Mouse (Mus musculus) gastrocnemius, postnatal 10 days (tissue): ENCODE measurements around the gene Mrpl22. TPM values are rescaled to one million over a fixed set of nuclear protein-coding genes. Genes with fewer than 3 reads are reported as not detected.
"Not testable (repeated sequence)": the region's sequence is repeated elsewhere in the genome, so short reads cannot be mapped to it uniquely, and the experiment has no call there.

Experiments used
- DNase-seq: peaks from one replicate; pipeline ENCODE4 v3.0.0; 2021; ENCODE audit warnings: mixed read lengths
- total RNA-seq, 2 experiments: library from RNA; stranded (reverse); gene quantifications; 2 replicates each; pipeline ENCODE4 v1.2.3; 2021

Gene Mrpl22
- total RNA-seq, 2 experiments from 2014 or later = 43.9 to 49.0 TPM

GRCm38 (mm10) chr11:58180756-58181155 is 9.3 kb downstream of the Mrpl22 start:
- no peak for DNase-seq

- DNase-seq = no peak
These were observed 12.1 kb downstream of the Mrpl22 start for GRCm38 (mm10) chr11:58183579-58183978.

- no peak for DNase-seq
These were observed 18.2 kb downstream of the Mrpl22 start for GRCm38 (mm10) chr11:58189675-58190074.

- no peak for DNase-seq
These were observed 21.9 kb downstream of the Mrpl22 start for GRCm38 (mm10) chr11:58193326-58193725.

- DNase-seq = no peak
These were observed 22.5 kb downstream of the Mrpl22 start for GRCm38 (mm10) chr11:58193860-58194520.

GRCm38 (mm10) chr11:58198663-58199062 is 27.2 kb downstream of the Mrpl22 start:
- no peak for DNase-seq

GRCm38 (mm10) chr11:58199229-58200037 is 28.0 kb downstream of the Mrpl22 start, which contains the start of the genes Igtp and Irgm2:
Gene Igtp (plus strand): TSS chr11:58199556.
Gene Irgm2 (plus strand): TSS chr11:58199618.
- peak; percentile 71 for DNase-seq

GRCm38 (mm10) chr11:58200226-58200625 is 28.8 kb downstream of the Mrpl22 start:
- no peak for DNase-seq

- DNase-seq = peak; percentile 49
These were observed 29.6 kb downstream of the Mrpl22 start for GRCm38 (mm10) chr11:58201052-58201451.

GRCm38 (mm10) chr11:58210321-58210886 is 38.9 kb downstream of the Mrpl22 start:
- no peak for DNase-seq

- DNase-seq = no peak
These were observed 39.7 kb downstream of the Mrpl22 start for GRCm38 (mm10) chr11:58211062-58211681.

- no peak for DNase-seq
These were observed 40.2 kb downstream of the Mrpl22 start for GRCm38 (mm10) chr11:58211682-58212067.

GRCm38 (mm10) chr11:58213673-58214342 is 42.3 kb downstream of the Mrpl22 start:
- DNase-seq = no peak

GRCm38 (mm10) chr11:58214391-58215048 is 43.1 kb downstream of the Mrpl22 start:
- DNase-seq = peak; percentile 79

- not testable (repeated sequence) for DNase-seq
These were observed 43.6 kb downstream of the Mrpl22 start for GRCm38 (mm10) chr11:58215049-58215430.

GRCm38 (mm10) chr11:58215814-58216213 is 44.4 kb downstream of the Mrpl22 start:
- no peak for DNase-seq

GRCm38 (mm10) chr11:58216823-58217222 is 45.4 kb downstream of the Mrpl22 start:
- no peak for DNase-seq

GRCm38 (mm10) chr11:58223751-58224150 is 52.3 kb downstream of the Mrpl22 start:
- DNase-seq = peak; percentile 64

- no peak for DNase-seq
These were observed 52.9 kb downstream of the Mrpl22 start for GRCm38 (mm10) chr11:58224313-58224712.

- DNase-seq = not testable (repeated sequence)
These were observed 53.4 kb downstream of the Mrpl22 start for GRCm38 (mm10) chr11:58224872-58225271.

GRCm38 (mm10) chr11:58225655-58226054 is 54.2 kb downstream of the Mrpl22 start:
- peak; percentile 76 for DNase-seq
